Mouse (Mus musculus) embryonic facial prominence, embryonic 14.5 days (tissue): ENCODE measurements at regions not wholly inside any gene's neighbourhood (a gene's known extent, or its start where the extent isn't known, plus 50 kb on each side); places are given as distances from the start of the nearest gene placed in this dataset.

Source experiments
- ATAC-seq: fragments of 200-750 bp; cut with Nextera tagmentation; 2 replicates; pipeline ENCODE4 v1.8.0; 2017; ENCODE audit warnings: low read depth, moderate number of reproducible peaks, moderate TSS enrichment
- DNase-seq: peaks from one replicate; pipeline ENCODE4 v3.0.0-alpha.2; 2015; ENCODE audit warnings: low spot score
- H3K27ac ChIP-seq: fragments of 300-500 bp; sonication (generic); replicated peaks from 2 replicates; pipeline ENCODE4 v1.5.1; 2014; ENCODE audit warnings: low read depth, mild to moderate bottlenecking, low read length, moderate library complexity
- H3K27me3 ChIP-seq: fragments of 300-500 bp; sonication (generic); replicated peaks from 2 replicates; pipeline ENCODE4 v1.6.1; 2014; ENCODE audit warnings: low read length; ENCODE audit not compliant: control insufficient read depth, insufficient read depth
- H3K36me3 ChIP-seq: fragments of 300-500 bp; sonication (generic); 2 replicates; pipeline ENCODE4 v1.6.1; 2014; ENCODE audit warnings: low read length, mixed read lengths; ENCODE audit not compliant: control insufficient read depth, insufficient read depth
- H3K4me1 ChIP-seq: fragments of 300-500 bp; sonication (generic); 2 replicates; pipeline ENCODE4 v1.6.1; 2014; ENCODE audit warnings: antibody characterized with exemption, low read length; ENCODE audit not compliant: control insufficient read depth, insufficient read depth
- H3K4me2 ChIP-seq: fragments of 300-500 bp; sonication (generic); 2 replicates; pipeline ENCODE4 v1.6.1; 2014; ENCODE audit warnings: low read depth, mild to moderate bottlenecking, low read length, moderate library complexity, mixed read lengths
- H3K4me3 ChIP-seq: fragments of 300-500 bp; sonication (generic); 2 replicates; pipeline ENCODE4 v1.5.1; 2014; ENCODE audit warnings: low read depth, mild to moderate bottlenecking, low read length
- H3K9ac ChIP-seq: fragments of 300-500 bp; sonication (generic); 2 replicates; pipeline ENCODE4 v1.6.1; 2014; ENCODE audit warnings: low read depth, mild to moderate bottlenecking, low read length, moderate library complexity, mixed read lengths
- H3K9me3 ChIP-seq: fragments of 300-500 bp; sonication (generic); 2 replicates; pipeline ENCODE4 v1.6.1; 2016; ENCODE audit warnings: low read length; ENCODE audit not compliant: control insufficient read depth

DNA sequence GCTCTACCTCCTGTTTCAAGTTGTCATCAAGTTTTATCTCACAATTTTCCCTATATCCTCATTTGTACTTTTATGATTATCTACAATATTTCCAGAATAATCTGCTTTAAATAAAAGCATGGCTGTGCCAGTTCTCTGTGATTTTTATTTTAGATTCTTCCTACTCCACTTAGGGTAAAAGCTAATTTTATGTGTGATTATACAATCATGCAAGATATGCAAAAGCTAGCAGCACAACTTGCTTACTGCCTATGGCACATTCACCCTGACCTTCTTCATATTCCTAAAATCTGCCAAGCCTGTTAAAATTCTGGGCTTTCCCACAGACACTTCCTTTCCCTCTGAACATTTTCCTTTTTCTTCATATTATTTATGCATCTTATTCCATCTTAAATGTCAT lies 399.2 kb upstream of the 4931417E11Rik start:
- Histone ChIP-seq H3K9me3 (no peaks in the 10 kb centered on the region), H3K4me1 (no peaks in the 10 kb centered on the region), H3K4me2 (no peak overlapping the region), H3K4me3 (no peak overlapping the region), H3K27ac (no peak overlapping the region), H3K27me3 (no peaks in the 10 kb centered on the region), H3K9ac (no peak overlapping the region), H3K36me3 (no peaks in the 10 kb centered on the region)
- no peak for DNase-seq
- no peak for ATAC-seq
